Mouse (Mus musculus) bone marrow macrophage, adult 2 months (primary cell): ENCODE results near the gene Rfx1.

Source experiments
- CTCF ChIP-seq: IDR thresholded peaks from 2 replicates; pipeline ENCODE4 v1.5.1; 2012; ENCODE audit warnings: low read depth, mild to moderate bottlenecking, low read length, moderate library complexity
- POLR2A ChIP-seq: IDR thresholded peaks from 2 replicates; pipeline ENCODE4 v1.6.1; 2012; ENCODE audit warnings: mild to moderate bottlenecking, low read depth, low read length, borderline replicate concordance

GRCm38 (mm10) chr8:84059226-84059625 lies 7.4 kb upstream of the Rfx1 start:
- TF ChIP-seq CTCF (no peak), POLR2A (no peak)
